Mouse (Mus musculus) c-Kit-positive CD71-negative TER-119-negative erythroid progenitor cells, embryonic 14.5 days (primary cell): ENCODE measurements at regions not wholly inside any gene's neighbourhood (a gene's known extent, or its start where the extent isn't known, plus 50 kb on each side); places are given as distances from the start of the nearest gene placed in this dataset.

Source experiments
- DNase-seq: peaks from one replicate; pipeline ENCODE4 v3.0.0-alpha.2; 2013; ENCODE audit warnings: low read depth

- no peak for DNase-seq
These were observed 614.4 kb downstream of the Ntrk3 start for GRCm38 (mm10) chr7:78123386-78123785.

- no peak for DNase-seq
These were observed 616.7 kb downstream of the Ntrk3 start for GRCm38 (mm10) chr7:78121151-78121486.

GRCm38 (mm10) chr7:78120462-78121150 is 617.2 kb downstream of the Ntrk3 start:
- no peak for DNase-seq

GRCm38 (mm10) chr7:78119809-78120208 is 618.0 kb downstream of the Ntrk3 start:
- no peak for DNase-seq

- no peak for DNase-seq
These were observed 626.5 kb downstream of the Ntrk3 start for GRCm38 (mm10) chr7:78111291-78111690.

- DNase-seq: no peak
These were observed 634.1 kb downstream of the Ntrk3 start for GRCm38 (mm10) chr7:78103536-78104279.

GRCm38 (mm10) chr7:78102396-78102795 is 635.4 kb downstream of the Ntrk3 start:
- no peak for DNase-seq

DNA sequence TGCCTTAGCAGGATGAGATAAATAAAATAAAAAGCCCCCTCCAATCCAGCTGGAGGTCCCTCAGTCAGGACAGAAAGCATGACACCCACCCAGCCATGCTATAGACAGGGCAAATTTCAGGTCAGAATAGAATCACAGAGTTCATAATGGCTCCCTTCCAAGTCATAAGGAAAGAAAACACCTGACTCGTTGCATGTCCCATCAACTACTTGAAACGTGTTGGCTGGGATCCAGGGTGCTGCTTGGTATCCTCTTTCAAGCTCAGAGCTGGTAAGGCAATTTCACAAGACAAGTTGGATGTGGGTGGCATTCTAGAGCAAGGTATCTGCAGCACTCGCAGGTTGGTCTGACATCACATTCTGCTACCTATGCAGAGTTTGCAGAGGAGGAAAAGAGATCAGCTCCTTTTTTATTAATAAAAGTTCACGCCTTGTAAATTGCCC is 651.2 kb downstream of the Ntrk3 start:
- DNase-seq: no peak

GRCm38 (mm10) chr7:78085783-78086565 is 651.8 kb downstream of the Ntrk3 start:
- DNase-seq: no peak

GRCm38 (mm10) chr7:78079708-78080107 is 658.1 kb downstream of the Ntrk3 start:
- no peak for DNase-seq

- DNase-seq: no peak
These were observed 666.7 kb downstream of the Ntrk3 start for GRCm38 (mm10) chr7:78071131-78071530.

- DNase-seq: no peak
These were observed 676.2 kb downstream of the Ntrk3 start for GRCm38 (mm10) chr7:78061631-78062030.

DNA sequence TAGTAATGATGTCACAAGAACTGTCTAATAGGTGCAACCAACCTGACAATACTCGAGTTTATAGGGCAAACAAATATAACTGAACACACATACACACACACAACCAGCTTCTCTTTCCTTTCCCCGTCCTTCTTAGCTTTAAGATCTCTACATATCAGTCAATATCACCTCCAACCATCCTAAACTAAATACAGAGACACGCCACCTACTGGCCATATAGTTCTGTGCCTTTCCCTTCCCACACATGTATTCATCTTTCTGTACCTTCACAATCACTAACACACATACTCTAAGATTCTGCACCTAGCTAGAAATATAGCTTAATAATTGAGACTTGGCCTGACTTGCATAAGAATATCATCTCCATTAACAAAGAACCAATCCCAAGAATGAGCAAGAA is 688.2 kb downstream of the Ntrk3 start:
- DNase-seq: no peak

- no peak for DNase-seq
These were observed 692.4 kb downstream of the Ntrk3 start for GRCm38 (mm10) chr7:78045456-78045855.

DNA sequence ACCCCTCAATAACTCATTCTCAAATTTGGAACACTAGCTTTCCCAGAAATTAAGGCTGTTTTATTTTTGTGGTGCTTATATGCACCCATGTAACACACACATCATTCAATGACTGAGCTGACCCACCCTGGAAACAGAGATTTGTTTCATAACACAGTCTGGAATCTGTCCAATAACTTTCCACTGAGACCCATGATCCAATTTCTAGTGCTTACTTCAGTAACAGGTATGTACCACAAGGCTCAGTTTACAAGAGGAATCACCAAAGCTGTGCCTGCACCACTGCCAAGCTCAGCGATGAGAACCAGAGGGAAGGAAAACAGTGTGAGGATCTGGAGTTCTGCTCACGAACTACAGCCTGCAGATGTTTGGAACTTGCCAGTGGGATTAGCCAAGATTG is 706.8 kb downstream of the Ntrk3 start:
- no peak for DNase-seq

DNA sequence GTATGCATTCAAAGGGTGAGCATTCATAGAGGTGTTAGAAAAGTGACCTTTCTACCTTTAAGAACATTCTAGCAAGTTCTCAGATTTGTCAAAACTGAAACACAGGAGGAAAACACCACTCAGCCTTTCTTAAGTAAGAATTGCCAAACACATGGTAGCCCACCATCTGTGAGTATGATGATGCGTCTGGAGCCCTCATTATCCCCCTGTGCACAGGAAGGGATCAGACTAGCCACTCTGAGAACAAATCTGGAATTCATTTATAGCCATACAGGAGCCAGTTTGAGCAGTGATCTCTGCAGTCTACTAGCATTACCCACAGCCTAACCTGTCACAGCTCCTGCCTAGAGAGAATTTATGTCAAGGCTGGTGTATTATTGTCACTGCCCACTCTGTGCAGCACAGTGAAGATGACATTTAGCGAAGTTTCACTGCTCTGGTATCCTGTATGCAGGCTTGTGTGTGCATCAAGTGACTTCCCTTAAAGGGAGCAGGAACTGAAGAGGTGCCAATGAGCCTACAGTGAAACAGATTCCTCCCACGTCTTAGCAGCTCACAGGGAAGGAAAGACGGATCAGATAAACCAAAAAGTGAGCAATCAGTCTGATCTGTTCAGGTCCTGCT is 710.7 kb downstream of the Ntrk3 start:
- no peak for DNase-seq

GRCm38 (mm10) chr7:78023591-78023990 is 714.2 kb downstream of the Ntrk3 start:
- DNase-seq: no peak

GRCm38 (mm10) chr7:78023075-78023474 is 714.7 kb downstream of the Ntrk3 start:
- DNase-seq: no peak

DNA sequence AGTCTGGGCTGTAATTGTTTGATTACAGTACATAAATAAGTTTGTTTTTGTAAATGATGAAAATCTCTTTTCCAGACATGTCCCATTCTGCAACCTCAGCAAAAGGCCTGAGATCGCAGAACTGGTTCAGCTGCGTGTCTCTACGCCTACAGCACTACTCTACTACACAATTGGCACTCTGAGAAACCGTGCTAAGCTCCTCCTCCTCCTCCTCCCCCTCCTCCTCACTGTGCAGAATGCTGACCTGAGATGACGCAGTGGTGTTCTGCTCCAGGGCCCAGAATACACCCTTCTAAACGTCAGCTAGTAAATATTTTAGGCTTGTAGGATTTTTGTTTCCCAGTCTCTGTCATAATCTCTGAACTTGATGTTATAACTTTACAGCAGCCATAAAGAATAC is 724.2 kb downstream of the Ntrk3 start:
- DNase-seq: no peak

- DNase-seq: no peak
These were observed 734.7 kb downstream of the Ntrk3 start for GRCm38 (mm10) chr7:78003086-78003485.

DNA sequence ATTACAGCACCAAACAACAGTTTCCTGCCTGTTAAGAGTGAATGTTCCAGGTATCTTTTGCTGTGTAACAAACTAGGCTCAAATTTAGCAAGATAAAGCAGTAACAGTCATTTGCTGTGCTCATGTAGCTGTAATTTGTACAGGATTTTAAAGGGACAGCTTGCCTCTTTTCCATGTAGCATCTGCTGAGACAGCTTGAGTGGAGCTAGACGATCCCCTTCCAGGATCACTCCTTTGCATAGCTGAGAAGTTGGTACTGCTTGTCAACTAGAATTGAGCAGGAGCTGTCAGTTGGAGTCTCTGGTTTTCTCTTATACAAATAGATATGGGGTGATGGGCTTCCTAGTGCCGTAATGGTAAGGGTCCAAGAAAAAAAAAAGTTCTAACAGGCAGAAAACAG is 744.0 kb downstream of the Ntrk3 start:
- DNase-seq: no peak

DNA sequence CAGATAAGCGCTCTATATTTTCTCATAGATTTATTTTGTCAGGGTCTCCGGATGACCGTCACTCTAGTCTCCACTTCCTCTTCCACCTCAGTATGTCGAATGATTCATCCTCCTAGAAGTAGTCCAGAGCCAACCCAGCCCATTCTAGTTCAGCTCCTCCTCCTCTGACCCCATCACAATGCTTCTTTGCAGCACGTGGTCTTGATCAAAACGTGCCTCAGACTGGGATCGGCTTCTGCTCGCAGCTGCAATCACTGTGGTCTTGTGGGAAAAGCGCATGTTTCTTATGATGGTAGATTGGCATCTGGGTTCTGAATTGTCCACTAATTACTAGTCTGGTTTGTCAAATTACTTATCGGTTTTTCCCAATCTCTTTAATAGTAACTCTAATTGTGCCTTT is 747.7 kb downstream of the Ntrk3 start:
- DNase-seq: no peak

DNA sequence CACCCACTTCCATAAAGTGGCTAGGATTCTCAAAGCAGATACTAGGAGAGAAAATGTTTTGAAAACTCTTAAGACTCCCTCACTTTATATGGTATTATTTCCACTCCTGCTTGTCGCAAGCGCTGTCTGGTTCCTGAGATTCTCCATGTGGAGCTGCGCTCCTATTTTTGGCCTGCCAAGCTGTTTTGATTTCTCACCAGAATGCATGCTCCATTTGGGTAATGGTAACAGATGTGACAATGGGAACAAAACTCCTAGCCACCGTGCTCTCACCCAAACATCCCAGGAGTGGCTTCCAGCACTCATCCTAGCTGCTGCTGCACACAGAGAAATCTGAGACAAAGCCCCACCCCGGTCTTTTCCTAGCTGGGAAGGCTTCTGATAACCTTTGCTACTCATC is 749.6 kb downstream of the Ntrk3 start:
- DNase-seq: no peak
